Mouse (Mus musculus) liver, embryonic 14.5 days (tissue): ENCODE results near the gene Paip2b. TPM values are rescaled to one million over a fixed set of nuclear protein-coding genes. Genes with fewer than 3 reads are reported as not detected.

Experiments
- ATAC-seq: fragments of 200-750 bp; cut with Nextera tagmentation; 2 replicates; pipeline ENCODE4 v1.8.0; 2017; ENCODE audit warnings: moderate number of reproducible peaks, mild to moderate bottlenecking, moderate library complexity; ENCODE audit not compliant: insufficient read depth
- DNase-seq, 3 experiments: peaks; one replicate each; pipeline ENCODE4 v3.0.0-alpha.2; 2012 to 2013; ENCODE audit warnings: low read depth in 3 of 3, low spot score in 3 of 3
- H3K27ac ChIP-seq: fragments of 300-500 bp; sonication (generic); 2 replicates; pipeline ENCODE4 v1.5.1; 2014; ENCODE audit warnings: moderate library complexity, mild to moderate bottlenecking, control low read depth, inconsistent platforms
- H3K27me3 ChIP-seq: fragments of 300-500 bp; sonication (generic); 2 replicates; pipeline ENCODE4 v1.6.1; 2014; ENCODE audit warnings: mild to moderate bottlenecking, low read length, moderate library complexity; ENCODE audit not compliant: control insufficient read depth, insufficient read depth
- H3K36me3 ChIP-seq: fragments of 300-500 bp; sonication (generic); replicated peaks from 2 replicates; pipeline ENCODE4 v1.6.1; 2014; ENCODE audit warnings: low read depth; ENCODE audit not compliant: control insufficient read depth, insufficient read depth
- H3K4me1 ChIP-seq, 2 experiments: fragments of 200-500 bp in 1 of 2; fragments of 300-500 bp in 1 of 2; sonication (generic) in 1 of 2; replicated peaks; 2 replicates each; pipeline ENCODE4 v1.6.1; 2012 to 2014; ENCODE audit warnings: antibody characterized with exemption in 1 of 2, inconsistent platforms in 1 of 2, low read length in 1 of 2; ENCODE audit not compliant: control insufficient read depth in 2 of 2, insufficient read depth in 2 of 2
- H3K4me2 ChIP-seq: fragments of 300-500 bp; sonication (generic); 2 replicates; pipeline ENCODE4 v1.6.1; 2014; ENCODE audit warnings: low read depth, mild to moderate bottlenecking, control low read depth, moderate library complexity
- H3K4me3 ChIP-seq, 2 experiments: fragments of 200-500 bp in 1 of 2; fragments of 300-500 bp in 1 of 2; sonication (generic) in 1 of 2; 2 replicates each; pipeline ENCODE4 v1.5.1; 2012 to 2014; ENCODE audit warnings: low read depth in 2 of 2, low read length in 2 of 2, mild to moderate bottlenecking in 2 of 2, control low read depth in 1 of 2, inconsistent platforms in 1 of 2, moderate library complexity in 1 of 2; ENCODE audit not compliant: insufficient read depth in 1 of 2
- H3K9ac ChIP-seq: fragments of 300-500 bp; sonication (generic); replicated peaks from 2 replicates; pipeline ENCODE4 v1.6.1; 2014; ENCODE audit warnings: mild to moderate bottlenecking, control low read depth, moderate library complexity
- H3K9me3 ChIP-seq: fragments of 300-500 bp; sonication (generic); 2 replicates; pipeline ENCODE4 v1.6.1; 2016; ENCODE audit warnings: low read length, mixed read lengths; ENCODE audit not compliant: control insufficient read depth
- CTCF ChIP-seq: IDR thresholded peaks from 2 replicates; pipeline ENCODE4 v1.5.1; 2016; ENCODE audit warnings: antibody characterized with exemption, low read depth, control low read depth
- EP300 ChIP-seq: IDR thresholded peaks from 2 replicates; pipeline ENCODE4 v1.6.1; 2016; ENCODE audit warnings: antibody characterized with exemption, low read depth
- WGBS: fragments of 180-500 bp; shearing (Covaris S2); extraction: QIAGEN DNeasy Blood & Tissue Kit; methylation state at CpG from one replicate; pipeline ENCODE4 v1.1.7; 2014; ENCODE audit not compliant: insufficient replicate concordance; 5-methylcytosine and 5-hydroxymethylcytosine counted together
- polyA plus RNA-seq, 2 experiments: library from polyadenylated mRNA; depleted of rRNA in 1 of 2; stranded (reverse) in 1 of 2; unstranded in 1 of 2; fragments of >200 nt; fragmentation: Nextera tagmentation in 1 of 2; extraction: Ambion mirVana in 1 of 2; gene quantifications; 2 replicates each; pipeline versions ENCODE4 v1.2.1 to v1.2.3; 2012 to 2014

Gene Paip2b
- polyA plus RNA-seq, 2 experiments = 3.5 to 5.6 TPM

DNA sequence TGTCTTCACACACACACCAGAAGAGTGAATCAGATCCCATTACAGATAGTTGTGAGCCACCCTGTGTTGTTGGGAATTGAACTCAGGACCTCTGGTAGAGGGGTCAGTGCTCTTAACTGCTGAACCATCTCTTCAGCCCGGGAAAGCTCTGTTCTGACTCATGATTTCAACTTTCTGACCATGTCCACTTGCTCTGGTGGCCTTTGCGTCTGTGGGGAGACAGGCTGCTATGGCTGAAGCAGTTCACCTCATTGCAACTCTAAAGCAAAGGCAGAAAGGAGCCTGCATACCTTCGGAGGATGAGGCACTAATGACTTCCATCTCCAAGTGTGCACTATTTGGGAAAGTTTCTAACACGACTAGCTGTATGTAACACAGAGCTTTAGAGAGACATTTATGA is 34.9 kb upstream of the Paip2b start:
- 27% methylated on average over 4 of the region's 4 CpGs for WGBS
- peak overlapping the region in 1 of 2 experiments; percentile 61; a peak in 1 of 4 replicates for H3K4me3 ChIP-seq
- no peak for ATAC-seq
- H3K36me3 ChIP-seq = no peaks in the 10 kb centered on the region
- no peaks in the 10 kb centered on the region for H3K27me3 ChIP-seq
- no peak overlapping the region for H3K9ac ChIP-seq
- H3K27ac ChIP-seq = no peak overlapping the region
- H3K4me2 ChIP-seq = peak overlapping the region; percentile 99
- H3K4me1 ChIP-seq = peaks cover 5 to 8% of the 10 kb centered on the region in 2 experiments
- H3K9me3 ChIP-seq = no peaks in the 10 kb centered on the region
- no peak for TF ChIP-seq EP300
- no peak for TF ChIP-seq CTCF
- no peak for DNase-seq

DNA sequence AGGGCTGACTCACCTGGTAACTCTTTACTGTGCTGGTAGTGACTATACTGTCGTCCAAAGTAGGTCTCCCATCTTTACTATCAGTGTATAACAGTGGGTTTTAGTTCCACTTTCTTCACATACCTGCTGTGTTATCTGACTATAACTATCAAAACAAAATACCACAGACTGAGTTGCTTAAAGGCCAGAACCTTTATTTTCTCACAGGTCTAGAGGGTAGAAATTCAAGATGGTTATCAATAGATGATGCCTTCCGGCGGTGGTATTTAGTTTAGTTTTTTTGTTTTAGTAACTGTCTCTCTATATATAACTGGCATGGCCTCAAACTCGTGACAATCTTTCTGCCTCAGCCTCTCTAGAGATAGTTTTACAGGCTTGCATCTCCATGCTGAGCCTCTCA is 32.0 kb upstream of the Paip2b start:
- WGBS = 30% methylated on average over 4 of the region's 4 CpGs
- ATAC-seq (no peak), DNase-seq (no peak)
- Histone ChIP-seq H3K27me3 (no peaks in the 10 kb centered on the region), H3K4me2 (no peak overlapping the region), H3K9me3 (no peaks in the 10 kb centered on the region), H3K36me3 (no peaks in the 10 kb centered on the region), H3K9ac (no peak overlapping the region), H3K4me1 (peaks cover 5 to 8% of the 10 kb centered on the region in 2 experiments), H3K27ac (no peak overlapping the region), H3K4me3 (no peak overlapping the region)
- TF ChIP-seq EP300 (no peak), CTCF (no peak)

DNA sequence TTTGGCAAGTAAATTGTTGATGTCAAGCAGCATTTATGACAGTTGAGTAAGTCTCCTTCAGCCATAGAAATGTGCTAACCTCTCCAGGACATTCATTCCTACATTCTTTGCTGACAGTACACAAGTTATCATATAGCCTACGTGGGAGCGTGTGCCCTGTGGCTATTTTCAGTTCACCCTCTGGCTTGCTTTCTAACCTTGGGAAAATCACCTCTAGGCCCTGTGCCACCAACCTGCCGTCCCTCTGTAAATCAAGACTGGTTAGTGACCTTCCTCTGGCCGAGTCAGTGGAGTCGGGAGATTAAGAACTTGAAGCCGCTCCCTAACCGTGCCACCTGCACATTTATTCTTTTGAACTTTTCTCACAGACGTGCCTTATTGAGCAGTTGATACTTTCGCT is 28.5 kb upstream of the Paip2b start:
- Histone ChIP-seq H3K9me3 (no peaks in the 10 kb centered on the region), H3K4me3 (no peak overlapping the region), H3K4me2 (no peak overlapping the region), H3K36me3 (no peaks in the 10 kb centered on the region), H3K4me1 (no peaks in the 10 kb centered on the region), H3K9ac (no peak overlapping the region), H3K27ac (no peak overlapping the region), H3K27me3 (no peaks in the 10 kb centered on the region)
- WGBS = 76% methylated on average over 9 of the region's 9 CpGs
- TF ChIP-seq EP300 (no peak), CTCF (no peak)
- ATAC-seq = no peak
- DNase-seq = no peak

DNA sequence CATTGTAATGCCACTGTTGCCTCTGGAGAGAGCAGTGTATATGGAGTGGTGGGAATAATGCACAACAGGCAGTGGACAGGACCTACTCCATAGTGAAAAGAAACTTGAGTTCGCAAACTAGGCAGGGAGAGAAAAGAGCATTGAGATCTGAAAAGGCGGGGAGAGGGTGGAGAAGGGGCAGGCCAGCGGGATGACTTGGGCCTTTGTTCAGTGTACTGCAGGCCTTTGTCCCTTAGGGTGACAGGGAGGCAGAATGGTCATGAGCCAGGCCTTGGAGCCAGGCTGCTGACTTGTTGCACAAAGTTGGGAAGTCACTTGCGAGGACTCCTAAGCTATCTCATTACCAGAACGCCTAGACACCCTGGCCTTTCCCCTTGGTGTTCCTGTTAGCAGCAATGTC is 25.9 kb upstream of the Paip2b start:
- Histone ChIP-seq H3K9me3 (no peaks in the 10 kb centered on the region), H3K4me2 (no peak overlapping the region), H3K27ac (no peak overlapping the region), H3K36me3 (no peaks in the 10 kb centered on the region), H3K4me3 (no peak overlapping the region), H3K27me3 (no peaks in the 10 kb centered on the region), H3K9ac (no peak overlapping the region), H3K4me1 (no peaks in the 10 kb centered on the region)
- DNase-seq = no peak
- TF ChIP-seq CTCF (no peak), EP300 (no peak)
- no peak for ATAC-seq
- 66% methylated on average over 5 of the region's 5 CpGs for WGBS

DNA sequence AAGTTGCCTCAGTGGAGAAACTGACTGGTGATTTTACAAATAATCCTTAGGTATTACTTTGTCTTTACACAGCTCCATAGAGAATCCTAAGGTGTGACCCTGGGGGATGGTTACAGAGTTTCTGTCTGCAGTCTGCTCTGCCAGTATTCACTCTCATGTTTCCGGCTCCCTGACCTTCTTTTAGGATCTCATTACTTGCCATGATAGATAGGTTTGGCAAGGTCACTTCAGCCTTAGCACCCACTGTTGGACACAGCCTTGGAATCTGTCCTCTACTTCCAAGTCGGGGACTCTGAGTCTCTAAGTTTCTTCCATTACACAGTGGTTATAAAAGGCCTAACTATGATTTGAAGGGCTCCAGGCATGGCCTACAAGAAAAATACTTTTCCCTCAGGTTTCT is 17.9 kb upstream of the Paip2b start:
- no peak overlapping the region for H3K4me3 ChIP-seq
- no peak for DNase-seq
- no peaks in the 10 kb centered on the region for H3K4me1 ChIP-seq
- no peak for ATAC-seq
- TF ChIP-seq CTCF (no peak), EP300 (no peak)
- H3K27me3 ChIP-seq = no peaks in the 10 kb centered on the region
- 55% methylated on average over 2 of the region's 2 CpGs for WGBS
- no peak overlapping the region for H3K27ac ChIP-seq
- no peak overlapping the region for H3K4me2 ChIP-seq
- H3K9ac ChIP-seq = no peak overlapping the region
- H3K9me3 ChIP-seq = no peaks in the 10 kb centered on the region
- no peaks in the 10 kb centered on the region for H3K36me3 ChIP-seq
